ENCODE assay signal across 8 mouse cellular contexts in the genomic region with DNA sequence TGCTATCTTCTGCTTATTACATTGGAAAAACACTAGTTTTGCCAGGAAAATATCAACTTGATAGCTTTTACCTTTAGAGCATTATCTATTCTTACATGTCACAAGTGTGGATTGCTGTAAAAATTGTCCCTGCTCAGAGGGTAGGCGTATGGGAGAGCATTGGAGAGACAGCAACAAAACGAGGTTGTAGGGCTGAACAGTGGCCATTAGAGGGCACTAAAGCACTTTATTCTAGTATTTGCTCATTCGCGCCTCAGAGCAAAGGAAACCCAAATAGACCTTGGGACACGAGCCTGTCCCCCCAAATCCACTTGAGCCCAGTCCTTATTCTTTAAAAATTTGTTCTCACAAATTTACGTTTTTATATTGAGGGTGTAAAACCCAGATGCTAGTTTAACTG. TPM values are rescaled to one million over a fixed set of nuclear protein-coding genes. Genes with fewer than 3 reads are reported as not detected.
DNase-seq lines count a peak whose midpoint lies in the region; ATAC-seq lines count a peak whose summit lies in the region.

No protein-coding gene starts in this region.

- peak; percentile 58 to 60 for DNase-seq in heart, postnatal 10 days
- DNase-seq in adrenal gland, adult 2 months, result peak; percentile 58
- DNase-seq in embryo, embryonic 10.5 days (ENCODE audit: low spot score), result peak; percentile 83
- DNase-seq in hindbrain, embryonic 11.5 days (ENCODE audit: low spot score), result peak; percentile 69
- DNase-seq in layer of hippocampus, postnatal 10 days (ENCODE audit: low spot score in 2 of 2), result peak; percentile 56 to 70
- DNase-seq in lung, postnatal 36 days, result peak; percentile 68
- peak; percentile 35 for DNase-seq in right cerebral cortex, postnatal 4 days

- no peak overlapping the region for H3K4me2 ChIP-seq in heart, embryonic 12.5 days
- H3K4me2 ChIP-seq in hindbrain, embryonic 11.5 days (replicated peaks; ENCODE audit: low read depth, low read length), result no peak overlapping the region

- H3K9me3 ChIP-seq in heart, embryonic 12.5 days (replicated peaks), result no peaks in the 10 kb centered on the region
- no peaks in the 10 kb centered on the region for H3K9me3 ChIP-seq in hindbrain, embryonic 11.5 days (ENCODE audit: control insufficient read depth, low read length)

- no peak overlapping the region for H3K4me3 ChIP-seq in heart, embryonic 12.5 days
- no peak overlapping the region for H3K4me3 ChIP-seq in hindbrain, embryonic 11.5 days (ENCODE audit: low read depth, low read length)

- WGBS in heart, embryonic 12.5 days, result 10% methylated on average over 6 of the region's 6 CpGs
- WGBS in hindbrain, embryonic 11.5 days, result 10% methylated on average over 6 of the region's 6 CpGs

- no peak overlapping the region for H3K27ac ChIP-seq in heart, embryonic 12.5 days (ENCODE audit: poor library complexity, severe bottlenecking)
- no peak overlapping the region for H3K27ac ChIP-seq in hindbrain, embryonic 11.5 days (ENCODE audit: low read depth, low read length)

- intact Hi-C loops in heart, postnatal 10 days (cut with DNase I), result loop anchor here (5.0 to 10.0 kb wide), 2 partner anchors 812 to 1555 kb away; no protein-coding TSS in a partner anchor

- no peaks in the 10 kb centered on the region for H3K27me3 ChIP-seq in heart, embryonic 12.5 days (replicated peaks)
- no peaks in the 10 kb centered on the region for H3K27me3 ChIP-seq in hindbrain, embryonic 11.5 days (ENCODE audit: control insufficient read depth, insufficient read depth, low read length)

- no peaks in the 10 kb centered on the region for H3K4me1 ChIP-seq in heart, embryonic 12.5 days (replicated peaks)
- no peaks in the 10 kb centered on the region for H3K4me1 ChIP-seq in hindbrain, embryonic 11.5 days (replicated peaks; ENCODE audit: control insufficient read depth, insufficient read depth, low read length)

- H3K36me3 ChIP-seq in heart, embryonic 12.5 days, result 0 out of 2 replicates have a peak, but pooled peaks cover under 1% of the 10 kb centered on the region
- no peaks in the 10 kb centered on the region for H3K36me3 ChIP-seq in hindbrain, embryonic 11.5 days (ENCODE audit: control insufficient read depth, insufficient read depth, low read length)

- no peak for ATAC-seq in heart, embryonic 12.5 days (ENCODE audit: insufficient number of reproducible peaks, low FRiP score)
- ATAC-seq in hindbrain, embryonic 11.5 days (ENCODE audit: low FRiP score), result peak; percentile 57; the same call in 1 of the 2 replicates

- no peak overlapping the region for H3K9ac ChIP-seq in heart, embryonic 12.5 days
- H3K9ac ChIP-seq in hindbrain, embryonic 11.5 days (ENCODE audit: low read depth, low read length), result no peak overlapping the region

RNA-seq across cellular contexts. Expression of gene Pth2r, which starts 0.9 kb away (rescaled TPM):
- total RNA-seq in heart, postnatal 10 days (2021), result not detected
- polyA plus RNA-seq in heart, embryonic 12.5 days (2016; fragmentation: Nextera tagmentation; extraction: Ambion mirVana), result not detected in 2 replicates
- not detected for total RNA-seq in adrenal gland, adult 2 months (2021)
- not detected in 2 replicates for polyA plus RNA-seq in adrenal gland, adult 2 months (2012; rRNA removed)
- 0.34 and 1.5 TPM in 2 replicates for polyA plus RNA-seq in hindbrain, embryonic 11.5 days (2014; fragmentation: Nextera tagmentation; extraction: Ambion mirVana)
- total RNA-seq in layer of hippocampus, postnatal 10 days (2021), result 1 to 10 TPM; 1.9 to 2.1 TPM
